Mouse (Mus musculus) stomach, postnatal 0 days (tissue): ENCODE data around the gene Afap1.

Experiments used
- CTCF ChIP-seq: IDR thresholded peaks from 2 replicates; pipeline ENCODE4 v1.5.1; 2016; ENCODE audit warnings: antibody characterized with exemption, low read depth, mild to moderate bottlenecking, moderate library complexity
- EP300 ChIP-seq: optimal IDR thresholded peaks from 2 replicates; pipeline ENCODE3; 2016; ENCODE audit warnings: antibody characterized with exemption

- TF ChIP-seq CTCF (no peak), EP300 (no peak)
Observed at GRCm38 (mm10) chr5:35896556-35896955, 3.4 kb downstream of the Afap1 start.
